Mouse (Mus musculus): ENCODE data around the gene Uqcr10. TPM values are rescaled to one million over a fixed set of nuclear protein-coding genes. Genes with fewer than 3 reads are reported as not detected.

Uqcr10 gene
- polyA plus RNA-seq, 1 experiment from 2014 or later: 652 TPM

- H3K4me3 ChIP-seq: peak overlapping the region; percentile 73
- no peak for DNase-seq (ENCODE audit: extremely low spot score, low spot score)
- 11% methylated on average over 4 of the region's 4 CpGs for WGBS
- H3K36me3 ChIP-seq (replicated peaks): peaks cover 26% of the 10 kb centered on the region
- peaks cover 18% of the 10 kb centered on the region for H3K4me1 ChIP-seq
- no peaks in the 10 kb centered on the region for H3K27me3 ChIP-seq (ENCODE audit: poor library complexity, severe bottlenecking)
- peak overlapping the region; percentile 90 for H3K27ac ChIP-seq
- H3K9me3 ChIP-seq: no peaks in the 10 kb centered on the region
These were observed 1.0 kb upstream of the Uqcr10 start for GRCm38 (mm10) chr11:4705178-4705577.

- Histone ChIP-seq H3K27ac (peak overlapping the region; percentile 90), H3K4me1 (peaks cover 18% of the 10 kb centered on the region)
- WGBS: 5% methylated on average over 12 of the region's 12 CpGs
These were observed 462 bp downstream of the Uqcr10 start for GRCm38 (mm10) chr11:4703688-4704071.

GRCm38 (mm10) chr11:4700726-4701125, 3.4 kb downstream of the Uqcr10 start:
- Histone ChIP-seq H3K4me1 (peaks cover 18% of the 10 kb centered on the region), H3K27me3 (ENCODE audit: poor library complexity, severe bottlenecking) (no peaks in the 10 kb centered on the region), H3K27ac (no peak overlapping the region), H3K9me3 (no peaks in the 10 kb centered on the region), H3K4me3 (no peak overlapping the region), H3K36me3 (replicated peaks) (peaks cover 34% of the 10 kb centered on the region)
- 90% methylated on average over 8 of the region's 8 CpGs for WGBS
- DNase-seq (ENCODE audit: extremely low spot score, low spot score): no peak

More at GRCm38 (mm10) chr11:4703688-4704071, 462 bp downstream of the Uqcr10 start:
- peaks cover 34% of the 10 kb centered on the region for H3K36me3 ChIP-seq (replicated peaks)
- H3K4me3 ChIP-seq: peak overlapping the region; percentile 73
- H3K9me3 ChIP-seq: no peaks in the 10 kb centered on the region
- no peak for DNase-seq (ENCODE audit: extremely low spot score, low spot score)
- H3K27me3 ChIP-seq (ENCODE audit: poor library complexity, severe bottlenecking): no peaks in the 10 kb centered on the region

- H3K36me3 ChIP-seq (replicated peaks): peaks cover 28% of the 10 kb centered on the region
- H3K4me1 ChIP-seq: no peaks in the 10 kb centered on the region
- no peak overlapping the region for H3K4me3 ChIP-seq
- no peak overlapping the region for H3K27ac ChIP-seq
- H3K9me3 ChIP-seq: peaks cover 9% of the 10 kb centered on the region; the same call in 1 of the 2 replicates
- H3K27me3 ChIP-seq (ENCODE audit: poor library complexity, severe bottlenecking): no peaks in the 10 kb centered on the region
- WGBS: 69% methylated on average over 7 of the region's 7 CpGs
- DNase-seq (ENCODE audit: extremely low spot score, low spot score): no peak
These were observed 6.8 kb downstream of the Uqcr10 start for GRCm38 (mm10) chr11:4697043-4697983.

DNA sequence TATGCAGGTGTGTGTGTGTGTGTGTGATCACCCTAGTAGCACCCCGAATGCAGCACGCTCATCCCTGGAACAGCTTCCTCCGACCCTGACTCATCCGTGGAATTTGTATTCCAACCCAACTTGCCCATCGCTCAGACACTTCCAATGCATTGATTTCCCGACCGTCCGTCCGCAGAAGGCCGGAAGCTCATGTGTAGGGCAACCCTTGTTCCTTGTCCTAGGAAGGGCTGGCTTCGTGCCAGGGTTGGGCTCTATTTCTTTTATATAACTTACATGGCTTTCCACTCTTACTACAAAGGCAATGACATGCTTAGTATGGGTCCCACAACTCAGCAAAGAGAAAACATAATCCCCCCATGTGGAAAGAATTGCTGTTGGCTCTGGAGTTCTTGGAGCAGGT, 12.0 kb downstream of the Uqcr10 start:
- H3K4me3 ChIP-seq: no peak overlapping the region
- DNase-seq (ENCODE audit: extremely low spot score, low spot score): no peak

DNA sequence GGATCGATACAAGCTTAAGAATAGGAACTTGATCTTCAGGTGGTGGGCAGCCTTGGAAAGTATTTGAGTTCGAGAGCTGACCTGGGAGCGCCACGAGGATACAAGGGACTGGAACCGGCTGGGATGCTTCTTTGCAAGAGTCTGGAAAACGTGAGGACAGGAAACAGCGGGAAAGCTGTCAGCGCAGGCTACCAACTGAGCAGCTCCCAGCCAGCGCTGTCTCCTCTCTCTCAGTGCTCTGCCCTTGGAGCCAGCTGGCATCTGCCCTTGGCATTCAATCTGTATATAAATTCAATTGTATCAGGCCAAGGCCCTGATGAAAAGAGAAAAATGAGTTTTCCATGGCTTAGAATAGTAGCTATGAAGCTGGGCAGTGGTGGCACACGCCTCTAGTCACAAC, 12.9 kb downstream of the Uqcr10 start:
- WGBS: 64% methylated on average over 10 of the region's 10 CpGs
- Histone ChIP-seq H3K9me3 (peaks cover 9% of the 10 kb centered on the region; the same call in 1 of the 2 replicates), H3K27me3 (ENCODE audit: poor library complexity, severe bottlenecking) (no peaks in the 10 kb centered on the region), H3K4me3 (no peak overlapping the region), H3K4me1 (no peaks in the 10 kb centered on the region), H3K27ac (no peak overlapping the region), H3K36me3 (replicated peaks) (no peaks in the 10 kb centered on the region)
- no peak for DNase-seq (ENCODE audit: extremely low spot score, low spot score)

More for the DNA sequence above, 12.0 kb downstream of the Uqcr10 start:
- 93% methylated on average over 11 of the region's 11 CpGs for WGBS
- no peak overlapping the region for H3K27ac ChIP-seq
- peaks cover 9% of the 10 kb centered on the region; the same call in 1 of the 2 replicates for H3K9me3 ChIP-seq
- no peaks in the 10 kb centered on the region for H3K36me3 ChIP-seq (replicated peaks)
- H3K27me3 ChIP-seq (ENCODE audit: poor library complexity, severe bottlenecking): no peaks in the 10 kb centered on the region
- H3K4me1 ChIP-seq: no peaks in the 10 kb centered on the region

GRCm38 (mm10) chr11:4690353-4690752, 13.8 kb downstream of the Uqcr10 start:
- Histone ChIP-seq H3K9me3 (peaks cover 9% of the 10 kb centered on the region; the same call in 1 of the 2 replicates), H3K36me3 (replicated peaks) (no peaks in the 10 kb centered on the region), H3K4me1 (no peaks in the 10 kb centered on the region), H3K27ac (no peak overlapping the region), H3K27me3 (ENCODE audit: poor library complexity, severe bottlenecking) (no peaks in the 10 kb centered on the region), H3K4me3 (no peak overlapping the region)
- DNase-seq (ENCODE audit: extremely low spot score, low spot score): no peak
- WGBS: 91% methylated on average over 7 of the region's 7 CpGs

- no peak overlapping the region for H3K27ac ChIP-seq
- no peak for DNase-seq (ENCODE audit: extremely low spot score, low spot score)
- WGBS: 73% methylated on average over 11 of the region's 11 CpGs
These were observed 15.3 kb downstream of the Uqcr10 start for GRCm38 (mm10) chr11:4688632-4689380.

GRCm38 (mm10) chr11:4687874-4688273, 16.3 kb downstream of the Uqcr10 start:
- Histone ChIP-seq H3K36me3 (replicated peaks) (peaks cover 16% of the 10 kb centered on the region), H3K4me3 (no peak overlapping the region), H3K27me3 (ENCODE audit: poor library complexity, severe bottlenecking) (no peaks in the 10 kb centered on the region), H3K4me1 (no peaks in the 10 kb centered on the region), H3K9me3 (no peaks in the 10 kb centered on the region), H3K27ac (no peak overlapping the region)
- no peak for DNase-seq (ENCODE audit: extremely low spot score, low spot score)
- 79% methylated on average over 3 of the region's 3 CpGs for WGBS

More at GRCm38 (mm10) chr11:4688632-4689380, 15.3 kb downstream of the Uqcr10 start:
- H3K4me1 ChIP-seq: no peaks in the 10 kb centered on the region
- peaks cover 7% of the 10 kb centered on the region for H3K36me3 ChIP-seq (replicated peaks)
- H3K27me3 ChIP-seq (ENCODE audit: poor library complexity, severe bottlenecking): no peaks in the 10 kb centered on the region
- H3K4me3 ChIP-seq: no peak overlapping the region
- H3K9me3 ChIP-seq: no peaks in the 10 kb centered on the region

DNA sequence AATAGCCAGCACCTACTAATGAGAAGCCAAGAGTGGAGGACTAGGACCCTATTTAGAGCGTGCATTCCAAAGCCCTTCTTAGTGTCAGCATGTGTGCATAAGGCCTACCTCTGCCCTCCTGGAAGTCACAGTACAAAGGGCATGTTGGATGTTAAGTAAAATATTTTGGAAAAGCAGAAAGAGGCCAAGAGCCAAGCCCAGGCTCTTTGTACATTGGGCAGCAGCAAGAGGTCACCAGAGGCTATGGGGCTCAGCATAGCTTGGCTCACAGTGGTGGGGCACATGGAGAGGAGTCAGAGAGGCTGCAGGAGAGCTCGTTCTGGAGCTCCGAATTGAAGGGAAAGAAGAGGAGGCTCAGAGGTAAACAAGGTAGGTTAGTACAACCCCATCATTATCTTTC, 17.1 kb downstream of the Uqcr10 start:
- no peaks in the 10 kb centered on the region for H3K4me1 ChIP-seq
- no peak for DNase-seq (ENCODE audit: extremely low spot score, low spot score)
- H3K36me3 ChIP-seq (replicated peaks): peaks cover 25% of the 10 kb centered on the region
- H3K27ac ChIP-seq: no peak overlapping the region
- no peak overlapping the region for H3K4me3 ChIP-seq
- no peaks in the 10 kb centered on the region for H3K9me3 ChIP-seq
- H3K27me3 ChIP-seq (ENCODE audit: poor library complexity, severe bottlenecking): no peaks in the 10 kb centered on the region
- 76% methylated on average over 3 of the region's 3 CpGs for WGBS

DNA sequence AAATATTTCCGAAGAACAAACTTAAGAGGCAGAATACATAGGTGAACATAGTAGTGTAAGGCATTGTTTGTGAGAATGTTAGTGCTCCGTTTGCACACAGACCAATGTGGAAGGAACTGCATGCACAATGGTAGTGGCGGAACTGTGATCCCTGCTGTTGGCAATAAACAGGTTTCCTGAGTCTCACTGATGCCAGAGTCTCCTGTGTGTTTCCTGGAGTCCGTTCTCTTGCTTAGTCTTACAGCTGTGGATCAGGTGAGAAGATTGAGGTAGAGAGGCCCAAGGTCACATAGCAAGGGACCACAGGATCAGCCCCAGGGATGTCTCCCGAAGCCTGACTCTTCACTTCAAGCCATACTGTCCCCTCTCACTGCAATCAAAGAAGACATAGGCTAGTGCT, 18.6 kb downstream of the Uqcr10 start:
- no peaks in the 10 kb centered on the region for H3K4me1 ChIP-seq
- no peak overlapping the region for H3K4me3 ChIP-seq
- DNase-seq (ENCODE audit: extremely low spot score, low spot score): no peak
- no peaks in the 10 kb centered on the region for H3K27me3 ChIP-seq (ENCODE audit: poor library complexity, severe bottlenecking)
- no peaks in the 10 kb centered on the region for H3K9me3 ChIP-seq
- H3K36me3 ChIP-seq (replicated peaks): peaks cover 40% of the 10 kb centered on the region
- WGBS: 87% methylated on average over 5 of the region's 5 CpGs
- H3K27ac ChIP-seq: no peak overlapping the region

DNA sequence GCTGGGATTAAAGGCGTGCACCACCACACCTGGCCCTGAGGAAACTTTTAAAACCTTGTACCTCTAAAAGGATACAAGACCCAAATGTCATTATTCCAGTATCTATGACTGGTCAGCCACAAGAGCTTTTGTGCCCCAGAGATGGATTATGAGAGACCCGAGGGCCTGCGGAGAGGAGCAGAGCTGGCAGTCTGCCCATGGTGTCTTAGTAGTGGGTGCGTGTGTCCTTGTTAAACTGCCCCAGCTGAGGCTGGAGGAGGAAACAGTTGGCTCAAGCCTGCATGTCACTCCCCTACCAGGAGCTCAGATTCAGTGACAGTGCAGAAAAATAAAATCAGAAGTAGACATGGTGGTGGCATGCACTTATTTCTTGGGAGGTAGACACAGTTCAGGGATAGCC, 19.1 kb downstream of the Uqcr10 start:
- no peak overlapping the region for H3K4me3 ChIP-seq
- no peak for DNase-seq (ENCODE audit: extremely low spot score, low spot score)
- H3K9me3 ChIP-seq: no peaks in the 10 kb centered on the region
- H3K36me3 ChIP-seq (replicated peaks): peaks cover 43% of the 10 kb centered on the region
- WGBS: 93% methylated on average over 4 of the region's 4 CpGs
- no peak overlapping the region for H3K27ac ChIP-seq
- H3K27me3 ChIP-seq (ENCODE audit: poor library complexity, severe bottlenecking): no peaks in the 10 kb centered on the region
- no peaks in the 10 kb centered on the region for H3K4me1 ChIP-seq

GRCm38 (mm10) chr11:4684186-4684585, 20.0 kb downstream of the Uqcr10 start:
- Histone ChIP-seq H3K4me3 (no peak overlapping the region), H3K9me3 (no peaks in the 10 kb centered on the region), H3K27me3 (ENCODE audit: poor library complexity, severe bottlenecking) (no peaks in the 10 kb centered on the region), H3K4me1 (peaks cover 8% of the 10 kb centered on the region; the same call in 1 of the 2 replicates), H3K27ac (no peak overlapping the region), H3K36me3 (replicated peaks) (peaks cover 52% of the 10 kb centered on the region)
- no peak for DNase-seq (ENCODE audit: extremely low spot score, low spot score)
- WGBS: 81% methylated on average over 6 of the region's 6 CpGs

All from forebrain, embryonic 10.5 days (tissue).